Mouse (Mus musculus) kidney, postnatal 0 days (tissue): Measurements from ENCODE around the gene Aox1. TPM values are rescaled to one million over a fixed set of nuclear protein-coding genes. Genes with fewer than 3 reads are reported as not detected.
A peak's percentile ranks its signal among the peaks of the same experiment; 100 is the strongest.
"Not testable (repeated sequence)": the region's sequence is repeated elsewhere in the genome, so short reads cannot be mapped to it uniquely, and the experiment has no call there.

Source experiments
- ATAC-seq: fragments of 200-750 bp; cut with Nextera tagmentation; replicated peaks from 2 replicates; pipeline ENCODE4 v1.8.0; 2017; ENCODE audit warnings: low read depth, moderate number of reproducible peaks, moderate TSS enrichment, moderate library complexity; ENCODE audit not compliant: low FRiP score
- DNase-seq: peaks from one replicate; pipeline ENCODE4 v3.0.0-alpha.2; 2016; ENCODE audit warnings: low spot score
- H3K27ac ChIP-seq: fragments of 300-500 bp; sonication (generic); 2 replicates; pipeline ENCODE4 v1.5.1; 2014; ENCODE audit warnings: mild to moderate bottlenecking
- H3K27me3 ChIP-seq: fragments of 300-500 bp; sonication (generic); 2 replicates; pipeline ENCODE4 v1.6.1; 2014; ENCODE audit warnings: low read length, mixed read lengths; ENCODE audit not compliant: insufficient read depth
- H3K36me3 ChIP-seq: fragments of 300-500 bp; sonication (generic); 2 replicates; pipeline ENCODE4 v1.6.1; 2014; ENCODE audit warnings: low read length, mixed read lengths; ENCODE audit not compliant: insufficient read depth
- H3K4me1 ChIP-seq: fragments of 300-500 bp; sonication (generic); replicated peaks from 2 replicates; pipeline ENCODE4 v1.6.1; 2014; ENCODE audit warnings: antibody characterized with exemption, low read length, mixed read lengths; ENCODE audit not compliant: insufficient read depth
- H3K4me2 ChIP-seq: fragments of 300-500 bp; sonication (generic); 2 replicates; pipeline ENCODE4 v1.6.1; 2014; ENCODE audit warnings: mild to moderate bottlenecking, low read length, moderate library complexity, mixed read lengths
- H3K4me3 ChIP-seq: fragments of 300-500 bp; sonication (generic); replicated peaks from 2 replicates; pipeline ENCODE4 v1.5.1; 2014; ENCODE audit warnings: low read depth, low read length
- H3K9ac ChIP-seq: fragments of 300-500 bp; sonication (generic); 2 replicates; pipeline ENCODE4 v1.6.1; 2014; ENCODE audit warnings: low read depth, low read length
- H3K9me3 ChIP-seq: fragments of 300-500 bp; sonication (generic); replicated peaks from 2 replicates; pipeline ENCODE4 v1.6.1; 2016; ENCODE audit warnings: low read length, inconsistent platforms, mixed read lengths
- CTCF ChIP-seq: IDR thresholded peaks from 2 replicates; pipeline ENCODE4 v1.5.1; 2016; ENCODE audit warnings: antibody characterized with exemption, low read depth, mild to moderate bottlenecking, moderate library complexity
- WGBS: fragments of 180-500 bp; shearing (Covaris S2); extraction: QIAGEN DNeasy Blood & Tissue Kit; methylation state at CpG from one replicate; pipeline ENCODE4 v1.1.7; 2014; 5-methylcytosine and 5-hydroxymethylcytosine counted together
- polyA plus RNA-seq: library from polyadenylated mRNA; unstranded; fragments of >200 nt; fragmentation: Nextera tagmentation; extraction: Ambion mirVana; gene quantifications from 2 replicates; pipeline ENCODE4 v1.2.1, GENCODE M21; 2015

Gene Aox1
- polyA plus RNA-seq, 1 experiment from 2014 or later, result 0.13 TPM

DNA sequence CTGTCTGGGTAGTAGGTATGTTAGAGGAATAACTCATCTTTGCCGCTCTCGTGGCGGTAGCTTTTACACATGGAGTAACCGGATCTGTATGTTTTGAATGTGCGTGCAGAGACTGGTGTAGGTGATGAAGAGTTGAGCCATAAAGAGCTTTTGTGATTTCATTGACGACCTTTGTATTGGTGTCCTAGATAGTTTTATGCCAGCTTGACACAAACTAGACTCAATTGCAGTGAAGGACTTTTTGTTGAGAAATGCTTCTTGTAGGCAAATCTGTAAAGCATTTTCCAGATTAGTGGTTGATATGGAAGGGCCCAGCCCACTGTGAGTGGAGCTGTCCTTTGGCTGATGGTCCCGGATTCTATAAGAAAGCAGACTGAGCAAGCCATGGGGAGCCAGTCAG, 10.9 kb upstream of the Aox1 start, which contains the start of gene Kctd18:
Gene Kctd18, minus strand, starts transcription at position 101 of the 400 bp plus-strand sequence.
- 96% methylated on average over 7 of the region's 7 CpGs for WGBS
- no peak for TF ChIP-seq CTCF
- no peak for ATAC-seq
- Histone ChIP-seq H3K9me3 (no peaks in the 10 kb centered on the region), H3K4me2 (no peak within 1 kb of the TSS), H3K4me1 (no peaks in the 10 kb centered on the region), H3K27me3 (no peaks in the 10 kb centered on the region), H3K9ac (no peak within 1 kb of the TSS), H3K4me3 (no peak within 1 kb of the TSS), H3K27ac (no peak within 1 kb of the TSS), H3K36me3 (peaks cover 11% of the 10 kb centered on the region; the same call in 1 of the 2 replicates)
- no peak for DNase-seq

DNA sequence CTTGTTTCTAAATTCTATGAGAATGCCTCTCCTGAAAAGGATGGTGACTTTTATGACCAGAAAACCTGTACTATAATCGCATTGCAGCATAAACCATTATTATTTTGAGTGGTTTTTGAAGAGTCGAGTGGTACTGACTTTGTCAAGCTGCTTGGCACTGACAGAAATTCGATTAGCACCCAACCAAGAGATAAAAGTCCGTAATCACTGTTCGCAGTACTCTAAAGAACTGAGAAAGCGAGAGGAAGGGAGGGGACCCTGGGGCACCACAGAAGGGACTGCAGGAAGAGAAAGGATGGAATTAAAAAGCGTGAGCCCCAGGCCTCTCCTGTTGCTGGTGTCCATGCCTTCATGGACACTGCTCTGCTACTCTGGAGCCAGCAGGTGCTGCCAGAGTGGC, 2.0 kb upstream of the Aox1 start:
- DNase-seq, result no peak
- Histone ChIP-seq H3K36me3 (no peaks in the 10 kb centered on the region; the same call in 1 of the 2 replicates), H3K9me3 (no peaks in the 10 kb centered on the region), H3K4me3 (no peak overlapping the region), H3K9ac (no peak overlapping the region), H3K27ac (no peak overlapping the region), H3K4me2 (no peak overlapping the region), H3K27me3 (no peaks in the 10 kb centered on the region), H3K4me1 (no peaks in the 10 kb centered on the region)
- WGBS, result 91% methylated on average over 7 of the region's 7 CpGs
- TF ChIP-seq CTCF, result no peak
- no peak for ATAC-seq

DNA sequence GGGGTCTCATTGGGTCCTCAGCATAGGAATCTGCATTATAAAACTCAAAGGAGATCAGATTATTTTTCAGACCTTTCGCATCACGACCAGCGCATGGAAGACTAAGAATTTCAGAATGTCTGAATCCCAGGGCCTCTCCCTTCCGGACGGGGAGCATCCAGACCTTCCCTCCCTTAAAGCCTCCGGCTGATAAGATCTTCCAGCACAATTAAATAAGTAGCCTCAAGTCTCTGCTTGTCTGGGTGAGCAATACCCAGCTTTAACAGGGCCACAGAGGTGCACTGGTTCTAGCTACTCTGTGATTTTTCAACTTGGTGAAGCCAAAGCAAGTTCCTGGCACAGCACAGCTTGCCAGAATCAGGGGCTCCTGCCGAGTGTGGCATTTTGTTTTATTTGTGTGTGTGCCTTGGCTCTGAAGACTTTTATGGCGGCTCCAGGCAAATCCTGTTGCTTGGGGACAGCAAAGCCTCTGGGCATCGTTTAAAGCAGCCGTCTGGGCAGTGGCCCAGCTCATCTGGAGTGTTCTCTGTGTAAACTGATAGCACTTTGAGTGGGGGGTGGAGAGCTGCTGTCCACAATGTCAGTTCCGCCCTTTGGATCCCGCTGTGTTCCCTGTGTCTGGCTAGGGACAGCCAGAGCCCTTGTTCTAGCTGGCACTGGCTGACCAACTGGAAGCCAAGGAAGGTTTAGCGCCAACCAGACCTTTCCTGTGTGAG, 583 bp downstream of the Aox1 start:
- TF ChIP-seq CTCF, result no peak
- H3K36me3 ChIP-seq, result no peaks in the 10 kb centered on the region; the same call in 1 of the 2 replicates
- H3K27ac ChIP-seq, result no peak overlapping the region
- DNase-seq (peak; percentile 80), ATAC-seq (peak; percentile 50; the same call in 1 of the 2 replicates)
- H3K9me3 ChIP-seq, result no peaks in the 10 kb centered on the region
- no peaks in the 10 kb centered on the region for H3K27me3 ChIP-seq
- H3K4me3 ChIP-seq, result peak overlapping the region; percentile 27
- WGBS, result 25% methylated on average over 13 of the region's 13 CpGs
- no peaks in the 10 kb centered on the region for H3K4me1 ChIP-seq
- no peak overlapping the region for H3K9ac ChIP-seq
- peak overlapping the region; percentile 55 for H3K4me2 ChIP-seq

DNA sequence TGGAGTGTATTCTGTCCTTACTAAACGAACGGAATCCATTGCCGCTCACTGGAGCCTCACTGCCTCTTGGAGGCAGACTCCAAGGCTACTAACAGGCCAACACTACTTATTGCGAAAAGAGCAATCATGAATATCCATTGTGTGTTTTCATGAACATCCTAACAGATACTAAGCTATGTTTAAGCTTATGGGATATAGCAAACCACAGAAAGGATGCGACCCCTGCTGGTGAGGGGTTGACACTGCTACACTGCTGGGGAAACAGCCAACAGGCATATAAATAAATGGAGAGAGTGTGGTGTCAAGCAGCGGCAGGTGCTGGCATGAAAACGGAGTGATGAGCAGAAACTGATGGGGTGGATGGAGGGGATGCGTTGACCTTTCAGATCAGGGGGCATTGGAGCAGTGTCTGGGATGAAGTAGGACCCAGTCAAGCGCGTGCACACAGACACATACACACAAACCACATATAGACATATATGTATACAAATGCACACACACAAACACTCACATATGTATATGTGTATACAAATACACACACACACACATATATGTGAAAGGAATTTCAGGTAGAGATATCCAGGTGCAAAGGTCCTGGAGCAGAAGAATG, 1.5 kb downstream of the Aox1 start:
- H3K27me3 ChIP-seq, result no peaks in the 10 kb centered on the region
- DNase-seq (peak; percentile 84), ATAC-seq (no peak)
- no peaks in the 10 kb centered on the region for H3K4me1 ChIP-seq
- H3K4me3 ChIP-seq, result no peak overlapping the region
- no peak overlapping the region for H3K27ac ChIP-seq
- no peaks in the 10 kb centered on the region for H3K9me3 ChIP-seq
- H3K9ac ChIP-seq, result no peak overlapping the region
- H3K4me2 ChIP-seq, result no peak overlapping the region
- no peaks in the 10 kb centered on the region; the same call in 1 of the 2 replicates for H3K36me3 ChIP-seq
- 61% methylated on average over 10 of the region's 10 CpGs for WGBS
- TF ChIP-seq CTCF, result peak; percentile 90

DNA sequence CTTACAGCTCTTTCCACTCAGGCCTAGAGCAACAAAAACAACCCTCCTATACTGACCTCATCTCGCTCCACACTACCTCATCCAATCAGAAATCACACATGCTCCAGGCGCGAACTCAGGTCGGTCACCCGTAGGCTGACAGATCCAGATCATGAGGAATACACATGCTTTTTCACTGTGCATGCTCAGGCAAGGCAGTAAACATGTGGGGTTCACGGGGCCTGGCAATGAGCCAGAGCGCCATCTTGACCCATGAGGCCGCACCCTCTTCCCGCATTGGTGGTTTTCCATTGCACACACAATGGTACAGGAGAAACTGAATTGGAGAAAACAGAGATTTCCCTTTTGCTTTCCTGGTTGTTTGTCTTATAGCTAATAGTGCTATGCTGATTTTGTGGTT, 7.6 kb downstream of the Aox1 start:
- not testable (repeated sequence) for H3K27me3 ChIP-seq, H3K4me3 ChIP-seq, H3K4me1 ChIP-seq, H3K36me3 ChIP-seq, H3K9me3 ChIP-seq, DNase-seq, H3K27ac ChIP-seq, H3K9ac ChIP-seq, H3K4me2 ChIP-seq, ATAC-seq
- WGBS, result 88% methylated on average over 9 of the region's 9 CpGs

DNA sequence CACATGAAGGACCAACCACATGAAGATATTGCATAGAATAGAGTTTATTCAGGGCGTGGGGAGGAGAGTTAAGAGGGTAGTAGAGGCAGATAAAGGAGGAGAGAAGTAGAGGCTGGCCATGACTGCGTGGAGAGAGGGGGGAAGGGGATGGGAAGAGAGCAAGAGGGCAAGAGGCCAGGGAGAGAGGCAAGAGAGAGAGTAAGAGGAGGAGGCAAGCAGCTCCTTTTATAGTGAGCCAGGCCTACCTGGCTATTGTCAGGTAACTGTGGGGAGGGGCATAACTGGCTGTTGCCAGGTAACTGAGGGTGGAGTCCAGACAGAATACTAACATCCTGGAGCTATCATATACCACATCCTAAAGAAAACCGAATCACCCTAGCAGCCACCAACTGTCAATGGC, 15.3 kb downstream of the Aox1 start:
- H3K27ac ChIP-seq, result no peak overlapping the region
- H3K4me1 ChIP-seq, result no peaks in the 10 kb centered on the region
- ATAC-seq (no peak), DNase-seq (no peak)
- TF ChIP-seq CTCF, result no peak
- 69% methylated on average over 3 of the region's 3 CpGs for WGBS
- H3K27me3 ChIP-seq, result no peaks in the 10 kb centered on the region
- no peaks in the 10 kb centered on the region for H3K36me3 ChIP-seq
- H3K4me2 ChIP-seq, result no peak overlapping the region
- H3K9ac ChIP-seq, result no peak overlapping the region
- no peaks in the 10 kb centered on the region for H3K9me3 ChIP-seq
- no peak overlapping the region for H3K4me3 ChIP-seq
